Mouse (Mus musculus): Measurements from ENCODE around the gene Cpsf7.

DNA sequence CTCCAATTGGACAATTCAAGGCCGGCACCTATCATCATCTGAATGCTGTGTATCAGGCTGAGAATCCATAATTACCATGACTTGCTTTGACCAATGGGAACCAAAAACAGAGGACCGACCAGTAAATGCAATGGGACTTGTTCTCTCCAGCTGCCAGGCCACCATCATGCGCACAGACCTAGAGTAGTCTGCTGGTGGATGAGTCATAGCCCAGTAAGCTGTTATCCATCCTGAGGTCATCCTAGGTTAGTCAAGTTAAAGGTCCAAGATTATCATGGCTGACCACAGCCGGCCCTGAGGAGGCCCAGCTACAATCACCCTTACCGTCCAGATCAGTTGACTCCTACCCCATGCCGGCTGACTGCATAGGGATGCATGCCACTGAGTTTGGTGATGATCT is 44.6 kb downstream of the Cpsf7 start:
- TF ChIP-seq CTCF (IDR thresholded peaks at IDR 0.05; ENCODE audit: borderline replicate concordance, extremely low read depth, insufficient read depth, insufficient read length) (no peak), POLR2A (IDR thresholded peaks at IDR 0.05; ENCODE audit: borderline replicate concordance, extremely low read depth, insufficient read depth, insufficient read length, poor library complexity, severe bottlenecking) (no peak)

Data from brain, embryonic 14.5 days (tissue).